ENCODE assay signal across 17 mouse cellular contexts in genomic region chr19:38533230-38533629, GRCm38 (mm10). TPM values are rescaled to one million over a fixed set of nuclear protein-coding genes. Genes with fewer than 3 reads are reported as not detected.
"Had no signal": no experiment of that assay in that cellular context is flagged by ENCODE, and none has a peak within 500 bp of the region (broad histone marks: within the 10 kb centered on the region; RNA-seq: fewer than 3 reads in every experiment).

No protein-coding gene starts in this region.

- H3K4me1 ChIP-seq: kidney, embryonic 15.5 days; liver, embryonic 13.5 days; midbrain, embryonic 12.5 days; midbrain, embryonic 15.5 days had no signal

- H3K27ac ChIP-seq: kidney, embryonic 15.5 days; left cerebral cortex, adult 2 months; liver, embryonic 13.5 days; macrophage; midbrain, embryonic 12.5 days; midbrain, embryonic 15.5 days; neural tube, embryonic 12.5 days; stomach, postnatal 0 days had no signal

- ATAC-seq: intestine, postnatal 0 days; midbrain, embryonic 15.5 days had no signal

- H3K27me3 ChIP-seq: kidney, embryonic 15.5 days; liver, embryonic 13.5 days; midbrain, embryonic 12.5 days; midbrain, embryonic 15.5 days; neural tube, embryonic 12.5 days had no signal

- H3K4me3 ChIP-seq: kidney, embryonic 15.5 days; left cerebral cortex, adult 2 months; liver, embryonic 13.5 days; midbrain, embryonic 12.5 days; midbrain, embryonic 15.5 days; neural tube, embryonic 12.5 days had no signal

- H3K4me2 ChIP-seq: kidney, embryonic 15.5 days; liver, embryonic 13.5 days; midbrain, embryonic 12.5 days; midbrain, embryonic 15.5 days; neural tube, embryonic 12.5 days had no signal

- H3K9ac ChIP-seq: kidney, embryonic 15.5 days; liver, embryonic 13.5 days; midbrain, embryonic 12.5 days; midbrain, embryonic 15.5 days; neural tube, embryonic 12.5 days had no signal

- H3K9me3 ChIP-seq: kidney, embryonic 15.5 days; liver, embryonic 13.5 days; midbrain, embryonic 12.5 days; midbrain, embryonic 15.5 days; neural tube, embryonic 12.5 days had no signal

- DNase-seq: kidney, adult 2 months; kidney, postnatal 10 days; kidney, postnatal 36 days; layer of hippocampus, postnatal 36 days; liver, embryonic 13.5 days; lung, adult 2 months; thymus, adult 2 months; thymus, postnatal 14 days; thymus, postnatal 4 days had no signal

- H3K36me3 ChIP-seq: kidney, embryonic 15.5 days; liver, embryonic 13.5 days; midbrain, embryonic 12.5 days; midbrain, embryonic 15.5 days had no signal

RNA-seq across cellular contexts. Expression of gene Plce1, which starts 52.3 kb away (rescaled TPM):
- polyA plus RNA-seq: macrophage had no signal
